17 mouse cellular contexts compared by ENCODE assay signal in genomic region chr6:99380146-99380545, GRCm38 (mm10).
A peak's percentile ranks its signal among the peaks of the same experiment; 100 is the strongest.
DNase-seq lines count a peak whose midpoint lies in the region; ATAC-seq and TF ChIP-seq lines count a peak whose summit lies in the region.
"Had no signal": no experiment of that assay in that cellular context is flagged by ENCODE, and none has a peak within 500 bp of the region (broad histone marks: within the 10 kb centered on the region; RNA-seq: fewer than 3 reads in every experiment).

No protein-coding gene starts in this region.

- no peak for DNase-seq in gastrocnemius, adult 2 months
- no peak for DNase-seq in gastrocnemius, postnatal 10 days
- DNase-seq in lung, postnatal 4 days: no peak
- peak; percentile 63 to 80 for DNase-seq in thymus, postnatal 36 days
- no peak for DNase-seq in liver, embryonic 11.5 days (ENCODE audit: low spot score)
- no peak for DNase-seq in layer of hippocampus, postnatal 10 days (ENCODE audit: low spot score in 2 of 2)
- DNase-seq: adrenal gland, postnatal 14 days; kidney, postnatal 36 days; liver, postnatal 0 days had no signal

- 69% methylated on average over 5 of the region's 5 CpGs for WGBS in lung, embryonic 15.5 days
- WGBS in liver, embryonic 11.5 days: 70% methylated on average over 5 of the region's 5 CpGs

- no peaks in the 10 kb centered on the region for H3K27me3 ChIP-seq in lung, embryonic 15.5 days
- H3K27me3 ChIP-seq in liver, embryonic 11.5 days (replicated peaks; ENCODE audit: control insufficient read depth, insufficient read depth, low read length): no peaks in the 10 kb centered on the region
- H3K27me3 ChIP-seq: embryonic facial prominence, embryonic 12.5 days; hindbrain, embryonic 15.5 days; neural tube, embryonic 13.5 days had no signal

- peak overlapping the region; percentile 35; the same call in 1 of the 2 replicates for H3K27ac ChIP-seq in gastrocnemius, adult 2 months
- 0 out of 2 replicates have a peak overlapping the region, but pooled peaks have one; percentile 48 for H3K27ac ChIP-seq in lung, embryonic 15.5 days
- no peak overlapping the region for H3K27ac ChIP-seq in liver, embryonic 11.5 days (ENCODE audit: low read depth, low read length)
- H3K27ac ChIP-seq: embryonic facial prominence, embryonic 12.5 days; heart, embryonic 10.5 days; hindbrain, embryonic 15.5 days; limb, embryonic 12.5 days; neural tube, embryonic 13.5 days had no signal

- H3K9me3 ChIP-seq in lung, embryonic 15.5 days: no peaks in the 10 kb centered on the region
- H3K9me3 ChIP-seq in liver, embryonic 11.5 days (ENCODE audit: control insufficient read depth, low read length): no peaks in the 10 kb centered on the region
- H3K9me3 ChIP-seq: embryonic facial prominence, embryonic 12.5 days; heart, embryonic 10.5 days; hindbrain, embryonic 15.5 days; limb, embryonic 12.5 days; neural tube, embryonic 13.5 days had no signal

- intact Hi-C loops in gastrocnemius, adult 2 months (cut with DNase I): no loop called here

- no peaks in the 10 kb centered on the region for H3K36me3 ChIP-seq in lung, embryonic 15.5 days
- no peaks in the 10 kb centered on the region for H3K36me3 ChIP-seq in liver, embryonic 11.5 days (ENCODE audit: control insufficient read depth, insufficient read depth, low read length)
- H3K36me3 ChIP-seq: embryonic facial prominence, embryonic 12.5 days; heart, embryonic 10.5 days; hindbrain, embryonic 15.5 days; limb, embryonic 12.5 days; neural tube, embryonic 13.5 days had no signal

- H3K4me3 ChIP-seq in gastrocnemius, adult 2 months: no peak overlapping the region
- no peak overlapping the region for H3K4me3 ChIP-seq in lung, embryonic 15.5 days
- H3K4me3 ChIP-seq in liver, embryonic 11.5 days (ENCODE audit: low read depth, low read length): no peak overlapping the region
- H3K4me3 ChIP-seq: embryonic facial prominence, embryonic 12.5 days; heart, embryonic 10.5 days; hindbrain, embryonic 15.5 days; limb, embryonic 12.5 days; neural tube, embryonic 13.5 days had no signal

- no peak overlapping the region for H3K9ac ChIP-seq in lung, embryonic 15.5 days
- no peak overlapping the region for H3K9ac ChIP-seq in liver, embryonic 11.5 days (ENCODE audit: low read depth, low read length)
- H3K9ac ChIP-seq: embryonic facial prominence, embryonic 12.5 days; hindbrain, embryonic 15.5 days; limb, embryonic 12.5 days; liver, postnatal 0 days; neural tube, embryonic 13.5 days had no signal

- no peak for ATAC-seq in lung, embryonic 15.5 days (ENCODE audit: borderline replicate concordance, extremely low read depth, low FRiP score, low TSS enrichment)
- peak; percentile 16; the same call in 1 of the 2 replicates for ATAC-seq in megakaryocyte, adult 5-6 weeks (ENCODE audit: poor library complexity, severe bottlenecking)
- no peak for ATAC-seq in liver, embryonic 11.5 days (replicated peaks; ENCODE audit: low FRiP score)
- ATAC-seq: liver, postnatal 0 days; midbrain, embryonic 16.5 days had no signal

- peaks cover 42% of the 10 kb centered on the region for H3K4me1 ChIP-seq in lung, embryonic 15.5 days
- peaks cover 3% of the 10 kb centered on the region; the same call in 1 of the 2 replicates for H3K4me1 ChIP-seq in liver, embryonic 11.5 days (replicated peaks; ENCODE audit: control insufficient read depth, insufficient read depth, low read length)

- no peak for TF ChIP-seq CTCF in gastrocnemius, adult 2 months (IDR thresholded peaks at IDR 0.05)

- H3K4me2 ChIP-seq in lung, embryonic 15.5 days: no peak overlapping the region
- H3K4me2 ChIP-seq in liver, embryonic 11.5 days: no peak overlapping the region
- H3K4me2 ChIP-seq: embryonic facial prominence, embryonic 12.5 days; hindbrain, embryonic 15.5 days; limb, embryonic 12.5 days; neural tube, embryonic 13.5 days had no signal

Comparison
In these comparisons a context has a peak if more than half of its experiments do, and no peak if none do; other contexts are left out.
1. DNase-seq: peak in thymus, postnatal 36 days (2 of 2); none in gastrocnemius, adult 2 months (single experiment), gastrocnemius, postnatal 10 days (single experiment), lung, postnatal 4 days (0 of 2), liver, embryonic 11.5 days (single experiment) and layer of hippocampus, postnatal 10 days (0 of 2).